Mouse (Mus musculus) cerebellum, adult 9-11 months (tissue): Measurements from ENCODE around the gene 4931428F04Rik.

Experiments
- DNase-seq: peaks from one replicate; pipeline ENCODE4 v3.0.0; 2022

Gene 4931428F04Rik

GRCm38 (mm10) chr8:105306146-105306691, 16.6 kb upstream of the 4931428F04Rik start:
- peak; percentile 64 for DNase-seq

GRCm38 (mm10) chr8:105305211-105306145, 15.8 kb upstream of the 4931428F04Rik start, which contains the start of gene Elmo3:
Gene Elmo3, plus strand, starts transcription at chr8:105305601.
- peak; percentile 88 for DNase-seq

- peak; percentile 44 for DNase-seq
These were observed 14.9 kb upstream of the 4931428F04Rik start for GRCm38 (mm10) chr8:105304325-105305210.

GRCm38 (mm10) chr8:105303874-105304273, 14.2 kb upstream of the 4931428F04Rik start:
- no peak for DNase-seq

- DNase-seq = no peak
These were observed 13.7 kb upstream of the 4931428F04Rik start for GRCm38 (mm10) chr8:105303396-105303795.

- no peak for DNase-seq
These were observed 10.3 kb upstream of the 4931428F04Rik start for GRCm38 (mm10) chr8:105299962-105300361.

GRCm38 (mm10) chr8:105298351-105299252, 8.9 kb upstream of the 4931428F04Rik start:
- DNase-seq = peak; percentile 51

GRCm38 (mm10) chr8:105297511-105298192, 8.0 kb upstream of the 4931428F04Rik start, which contains the start of gene E2f4:
Gene E2f4, plus strand, starts transcription at chr8:105297663.
- peak; percentile 92 for DNase-seq

GRCm38 (mm10) chr8:105295895-105296573, 6.4 kb upstream of the 4931428F04Rik start, which contains the start of gene Exoc3l:
Gene Exoc3l, minus strand, starts transcription at chr8:105296101.
- peak; percentile 54 for DNase-seq

- peak; percentile 60 for DNase-seq
These were observed 5.6 kb upstream of the 4931428F04Rik start for GRCm38 (mm10) chr8:105295256-105295655.

- DNase-seq = no peak
These were observed 5.1 kb upstream of the 4931428F04Rik start for GRCm38 (mm10) chr8:105294776-105295175.

- peak; percentile 91 for DNase-seq
These were observed 3.7 kb upstream of the 4931428F04Rik start for GRCm38 (mm10) chr8:105293405-105293804.

GRCm38 (mm10) chr8:105292471-105292870, 2.8 kb upstream of the 4931428F04Rik start:
- DNase-seq = peak; percentile 65

GRCm38 (mm10) chr8:105291802-105292201, 2.1 kb upstream of the 4931428F04Rik start:
- DNase-seq = peak; percentile 55

GRCm38 (mm10) chr8:105291364-105291763, 1.7 kb upstream of the 4931428F04Rik start:
- DNase-seq = peak; percentile 68

- DNase-seq = peak; percentile 88
These were observed 1.1 kb upstream of the 4931428F04Rik start for GRCm38 (mm10) chr8:105290554-105291314.

GRCm38 (mm10) chr8:105288958-105289732, 519 bp downstream of the 4931428F04Rik start:
- DNase-seq = peak; percentile 97

GRCm38 (mm10) chr8:105288231-105288630, 1.4 kb downstream of the 4931428F04Rik start:
- peak; percentile 45 for DNase-seq

- no peak for DNase-seq
These were observed 2.8 kb downstream of the 4931428F04Rik start for GRCm38 (mm10) chr8:105286907-105287306.
